Mouse (Mus musculus) CH12.LX (cell line): Measurements from ENCODE around the gene Dlg5. TPM values are rescaled to one million over a fixed set of nuclear protein-coding genes. Genes with fewer than 3 reads are reported as not detected.
A peak's percentile ranks its signal among the peaks of the same experiment; 100 is the strongest.

ENCODE experiments used
- DNase-seq: peaks from one replicate; pipeline ENCODE4 v3.0.0-alpha.2; 2013; ENCODE audit errors: extremely low read depth
- H3K27ac ChIP-seq: 2 replicates; pipeline ENCODE4 v1.5.1; 2012; ENCODE audit warnings: low read depth, mild to moderate bottlenecking, control low read depth, moderate library complexity; ENCODE audit not compliant: insufficient read depth
- H3K27me3 ChIP-seq: replicated peaks from 2 replicates; pipeline ENCODE3; 2012; ENCODE audit warnings: inconsistent platforms
- H3K36me3 ChIP-seq, 2 experiments: replicated peaks in 1 of 2; 2 replicates each; pipeline versions ENCODE3 to v1.6.1; 2012; ENCODE audit warnings: inconsistent platforms in 1 of 2, low read length in 1 of 2, mild to moderate bottlenecking in 1 of 2, mixed read lengths in 1 of 2, moderate library complexity in 1 of 2; ENCODE audit not compliant: control insufficient read depth in 1 of 2, insufficient read depth in 1 of 2
- H3K4me1 ChIP-seq, 2 experiments: 2 replicates each; pipeline ENCODE4 v1.6.1; 2012; ENCODE audit warnings: inconsistent platforms in 1 of 2, moderate library complexity in 1 of 2; ENCODE audit not compliant: insufficient read depth in 2 of 2, control insufficient read depth in 1 of 2
- H3K4me2 ChIP-seq: 2 replicates; pipeline ENCODE4 v1.6.1; 2012; ENCODE audit warnings: low read depth, mild to moderate bottlenecking, control low read depth; ENCODE audit not compliant: poor library complexity, insufficient read depth, severe bottlenecking
- H3K4me3 ChIP-seq, 3 experiments: fragments of 150-350 bp in 1 of 3; sonication (generic) in 1 of 3; replicated peaks in 1 of 3; 2 replicates each; pipeline versions ENCODE3 to v1.5.1; 2011 to 2012; ENCODE audit warnings: low read depth in 2 of 3, low read length in 2 of 3, mild to moderate bottlenecking in 2 of 3, moderate library complexity in 2 of 3, control low read depth in 1 of 3, improper control_type of control experiment in 1 of 3, inconsistent platforms in 1 of 3, mixed read lengths in 1 of 3; ENCODE audit not compliant: poor library complexity in 1 of 3
- H3K79me2 ChIP-seq: replicated peaks from 2 replicates; pipeline ENCODE4 v1.6.1; 2012; ENCODE audit warnings: mild to moderate bottlenecking, moderate library complexity; ENCODE audit not compliant: control insufficient read depth, poor library complexity, insufficient read depth, severe bottlenecking; ENCODE audit errors: extremely low read depth
- H3K9ac ChIP-seq: 2 replicates; pipeline ENCODE4 v1.6.1; 2012; ENCODE audit warnings: low read depth, mild to moderate bottlenecking, control low read depth, moderate library complexity; ENCODE audit not compliant: insufficient read depth
- H3K9me3 ChIP-seq: replicated peaks from 2 replicates; pipeline ENCODE3; 2012; ENCODE audit warnings: low read length, inconsistent platforms, mixed read lengths
- CHD1 ChIP-seq: IDR thresholded peaks from 2 replicates; pipeline ENCODE4 v1.6.1; 2012; ENCODE audit warnings: low read depth, low read length, improper control_type of control experiment, inconsistent platforms
- CTCF ChIP-seq, 2 experiments: IDR thresholded peaks in 1 of 2; conservative IDR thresholded peaks in 1 of 2; 2 replicates each; pipeline ENCODE4 v1.5.1; 2011 to 2012; ENCODE audit warnings: low read depth in 2 of 2, low read length in 2 of 2, improper control_type of control experiment in 1 of 2, inconsistent platforms in 1 of 2, mild to moderate bottlenecking in 1 of 2, moderate library complexity in 1 of 2
- MXI1 ChIP-seq: IDR thresholded peaks from 2 replicates; pipeline ENCODE4 v1.6.1; 2011; ENCODE audit warnings: mild to moderate bottlenecking, low read depth, low read length, improper control_type of control experiment
- NELFE ChIP-seq: IDR thresholded peaks from 2 replicates; pipeline ENCODE4 v1.6.1; 2011; ENCODE audit warnings: low read depth, low read length, improper control_type of control experiment
- TBP ChIP-seq: conservative IDR thresholded peaks from 2 replicates; pipeline ENCODE4 v1.6.1; 2011; ENCODE audit warnings: low read depth, low read length, improper control_type of control experiment
- UBTF ChIP-seq: IDR thresholded peaks from 2 replicates; pipeline ENCODE4 v1.6.1; 2012; ENCODE audit warnings: low read depth, mild to moderate bottlenecking, inconsistent platforms, low read length, improper control_type of control experiment, moderate library complexity
- ZNF384 ChIP-seq: IDR thresholded peaks from 2 replicates; pipeline ENCODE4 v1.6.1; 2012; ENCODE audit warnings: low read depth, low read length, improper control_type of control experiment, inconsistent platforms
- dilution Hi-C: fragments of 300-500 bp; cut with MboI; formaldehyde crosslinking; loops from 2 replicates; pipeline ENCODE4 v1.14.3; 2020; ENCODE audit warnings: low sequenced_read_pairs; ENCODE audit not compliant: extremely low pct_unique_long_range_greater_than_20kb, extremely low pct_ligation_motif_present
- in situ Hi-C: fragments of 300-500 bp; cut with MboI; formaldehyde crosslinking; loops from 3 replicates; pipeline ENCODE4 v1.14.3; 2019; ENCODE audit warnings: low sequenced_read_pairs, low pct_ligation_motif_present, low pct_unique_long_range_greater_than_20kb, mixed read lengths
- polyA plus RNA-seq: library from polyadenylated mRNA; unstranded; fragments of >175 nt; gene quantifications from 2 replicates; pipeline ENCODE4 v1.2.1, GENCODE M21; 2012; ENCODE audit warnings: low read depth; ENCODE audit not compliant: insufficient read length
- total RNA-seq, 2 experiments: library from RNA; depleted of rRNA; stranded (reverse); fragments of 300-350 nt in 1 of 2; fragments of >200 nt in 1 of 2; gene quantifications; 2 replicates each; pipeline ENCODE4 v1.2.3; 2012 to 2014

Dlg5 gene
- total and polyA plus RNA-seq, 3 experiments = 0.07 to 0.76 TPM; not detected in 1

GRCm38 (mm10) chr14:24144421-24144820 is 101.3 kb downstream of the Dlg5 start:
- DNase-seq = peak; percentile 39
- H3K9ac ChIP-seq = no peak overlapping the region
- peak overlapping the region in 1 of 3 experiments; percentile 1 for H3K4me3 ChIP-seq
- H3K79me2 ChIP-seq = no peaks in the 10 kb centered on the region
- H3K27ac ChIP-seq = no peak overlapping the region
- TF ChIP-seq MXI1 = no peak
- H3K9me3 ChIP-seq = peaks cover 78% of the 10 kb centered on the region
- no peak overlapping the region for H3K4me2 ChIP-seq
- no peaks in the 10 kb centered on the region for H3K27me3 ChIP-seq
- H3K4me1 ChIP-seq = peaks cover 0 to 31% of the 10 kb centered on the region in 2 experiments; a peak in 2 of 4 replicates
- dilution Hi-C loops (no loop called here), in situ Hi-C loops (no loop called here)
- no peaks in the 10 kb centered on the region for H3K36me3 ChIP-seq

- no peak overlapping the region for H3K4me2 ChIP-seq
Observed at GRCm38 (mm10) chr14:24142926-24143430, 102.7 kb downstream of the Dlg5 start.

GRCm38 (mm10) chr14:24141727-24142126 is 104.0 kb downstream of the Dlg5 start:
- H3K4me2 ChIP-seq = no peak overlapping the region
- no peaks in the 10 kb centered on the region for H3K36me3 ChIP-seq
- no peaks in the 10 kb centered on the region for H3K79me2 ChIP-seq
- peaks cover 0 to 31% of the 10 kb centered on the region in 2 experiments; a peak in 2 of 4 replicates for H3K4me1 ChIP-seq
- no peak for DNase-seq
- dilution Hi-C loops = no loop called here
- TF ChIP-seq CHD1 = no peak
- TF ChIP-seq, all 38 proteins: peak for 0
- in situ Hi-C loops = no loop called here
- no peak overlapping the region for H3K27ac ChIP-seq
- H3K27me3 ChIP-seq = no peaks in the 10 kb centered on the region
- H3K9me3 ChIP-seq = peaks cover 77% of the 10 kb centered on the region
- no peak overlapping the region for H3K4me3 ChIP-seq
- H3K9ac ChIP-seq = no peak overlapping the region

More at GRCm38 (mm10) chr14:24142926-24143430, 102.7 kb downstream of the Dlg5 start:
- Histone ChIP-seq H3K9me3 (peaks cover 77% of the 10 kb centered on the region), H3K27me3 (no peaks in the 10 kb centered on the region), H3K4me3 (no peak overlapping the region), H3K36me3 (no peaks in the 10 kb centered on the region), H3K27ac (no peak overlapping the region), H3K4me1 (peaks cover 0 to 31% of the 10 kb centered on the region in 2 experiments; a peak in 2 of 4 replicates), H3K79me2 (no peaks in the 10 kb centered on the region), H3K9ac (no peak overlapping the region)
- in situ Hi-C loops (no loop called here), dilution Hi-C loops (no loop called here)
- no peak for TF ChIP-seq NELFE
- TF ChIP-seq CTCF (conservative IDR thresholded peaks at IDR 0.05 in 1 of 2, IDR thresholded peaks at IDR 0.05 in 1 of 2; ENCODE audit: low read depth in 2 of 2, low read length in 2 of 2) = no peak
- TF ChIP-seq UBTF = no peak
- no peak for TF ChIP-seq TBP
- TF ChIP-seq ZNF384 = no peak
- DNase-seq = no peak
